9 mouse cellular contexts compared by ENCODE assay signal in the genomic region with DNA sequence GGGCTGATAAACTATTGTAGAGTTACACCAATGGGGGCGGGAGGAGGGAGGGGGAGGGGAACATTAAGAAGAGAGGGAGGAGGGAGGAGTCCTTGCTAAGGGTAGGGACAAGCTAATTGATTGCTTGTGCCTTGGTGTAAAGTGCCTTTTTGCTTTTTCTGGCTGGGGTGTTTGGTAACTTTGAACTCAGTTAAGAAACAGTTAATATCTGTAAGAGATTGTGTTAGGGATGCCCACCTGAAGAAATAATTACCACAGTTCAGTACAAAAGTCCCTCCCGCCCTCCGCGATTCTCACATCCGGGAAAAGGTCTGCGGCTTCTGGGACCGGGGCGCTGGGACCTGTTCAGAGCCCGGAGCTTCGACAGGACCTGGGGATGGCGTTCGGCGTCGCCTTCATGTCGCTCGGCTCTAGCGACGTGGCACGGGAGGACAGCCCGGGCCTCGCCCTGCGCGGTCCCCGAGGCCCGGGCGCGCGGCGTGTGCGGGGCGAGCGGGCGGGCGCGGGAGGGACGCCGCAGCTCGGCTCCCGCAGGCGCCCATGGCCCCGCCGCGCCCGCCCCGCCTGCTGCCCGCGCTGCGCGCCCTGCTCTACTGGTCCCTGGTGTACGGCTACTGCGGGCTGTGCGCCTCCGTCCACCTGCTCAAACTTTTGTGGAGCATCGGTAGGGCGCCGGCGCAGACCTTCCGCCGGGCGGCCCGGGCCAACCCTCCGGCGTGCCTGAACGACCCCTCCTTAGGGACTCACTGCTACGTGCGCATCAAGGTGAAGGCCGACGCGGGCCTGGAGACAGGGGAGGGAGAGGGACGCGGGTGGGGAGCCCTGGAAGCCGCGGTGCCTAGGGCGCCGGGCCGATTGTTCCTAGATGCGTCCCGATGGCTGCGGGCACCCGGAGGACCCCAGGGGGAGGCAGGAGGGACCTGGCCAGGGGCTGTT. TPM values are rescaled to one million over a fixed set of nuclear protein-coding genes. Genes with fewer than 3 reads are reported as not detected.
DNase-seq lines count a peak whose midpoint lies in the region; ATAC-seq and TF ChIP-seq lines count a peak whose summit lies in the region.
"Had no signal": no experiment of that assay in that cellular context is flagged by ENCODE, and none has a peak within 500 bp of the region (broad histone marks: within the 10 kb centered on the region; RNA-seq: fewer than 3 reads in every experiment).

No protein-coding gene starts in this region.

- no peaks in the 10 kb centered on the region for H3K9me3 ChIP-seq in embryonic facial prominence, embryonic 14.5 days (ENCODE audit: control insufficient read depth, low read length)
- no peaks in the 10 kb centered on the region for H3K9me3 ChIP-seq in hindbrain, embryonic 15.5 days

- no peak for TF ChIP-seq CTCF in liver, adult 2 months (IDR thresholded peaks at IDR 0.05; ENCODE audit: low read depth, low read length)

- peak; percentile 41 for DNase-seq in layer of hippocampus, adult 11-12 months (ENCODE audit: low spot score)
- no peak for DNase-seq in layer of hippocampus, adult 9-10 months (ENCODE audit: low spot score)
- peak; percentile 43 for DNase-seq in adrenal gland, postnatal 14 days
- no peak for DNase-seq in embryonic facial prominence, embryonic 14.5 days (ENCODE audit: low spot score)
- no peak for DNase-seq in liver, adult 2 months (ENCODE audit: extremely low read depth, low read depth, low spot score)
- peak; percentile 59 for DNase-seq in retina, embryonic 14.5 days (ENCODE audit: low spot score)
- no peak for DNase-seq in ovary, adult 18-20 months (ENCODE audit: low spot score)

- H3K9ac ChIP-seq in embryonic facial prominence, embryonic 14.5 days (ENCODE audit: low read depth, low read length) = peak overlapping the region; percentile 73
- peak overlapping the region; percentile 46 for H3K9ac ChIP-seq in hindbrain, embryonic 15.5 days
- H3K9ac ChIP-seq in liver, adult 2 months (ENCODE audit: low read depth, low read length) = peak overlapping the region; percentile 32; the same call in 1 of the 2 replicates

- H3K27me3 ChIP-seq in embryonic facial prominence, embryonic 14.5 days (replicated peaks; ENCODE audit: control insufficient read depth, insufficient read depth, low read length) = peaks cover 29% of the 10 kb centered on the region
- peaks cover 10% of the 10 kb centered on the region; the same call in 1 of the 2 replicates for H3K27me3 ChIP-seq in hindbrain, embryonic 15.5 days
- H3K27me3 ChIP-seq in liver, adult 2 months (ENCODE audit: control insufficient read depth, insufficient read depth, low read length) = peaks cover 11% of the 10 kb centered on the region

- no peaks in the 10 kb centered on the region for H3K36me3 ChIP-seq in embryonic facial prominence, embryonic 14.5 days (ENCODE audit: control insufficient read depth, insufficient read depth, low read length)
- H3K36me3 ChIP-seq in hindbrain, embryonic 15.5 days = no peaks in the 10 kb centered on the region
- H3K36me3 ChIP-seq in liver, adult 2 months (ENCODE audit: control insufficient read depth, insufficient read depth, low read length) = no peaks in the 10 kb centered on the region

- H3K4me3 ChIP-seq in embryonic facial prominence, embryonic 14.5 days (ENCODE audit: low read depth, low read length) = peak overlapping the region; percentile 62
- H3K4me3 ChIP-seq in hindbrain, embryonic 15.5 days = peak overlapping the region; percentile 56
- peak overlapping the region; percentile 49 for H3K4me3 ChIP-seq in liver, adult 2 months (ENCODE audit: insufficient read depth, low read depth, low read length)

- WGBS in embryonic facial prominence, embryonic 14.5 days = 1% methylated on average over 14 of the region's 80 CpGs
- WGBS in hindbrain, embryonic 15.5 days = under 1% methylated on average over 77 of the region's 80 CpGs
- 2% methylated on average over 80 of the region's 80 CpGs for WGBS in liver, adult 2 months

- no peak for TF ChIP-seq POLR2A in liver, adult 2 months (IDR thresholded peaks at IDR 0.05; ENCODE audit: extremely low read depth, insufficient read depth, low read length)

- H3K4me1 ChIP-seq in embryonic facial prominence, embryonic 14.5 days (ENCODE audit: control insufficient read depth, insufficient read depth, low read length) = no peaks in the 10 kb centered on the region
- H3K4me1 ChIP-seq in hindbrain, embryonic 15.5 days (replicated peaks) = 0 out of 2 replicates have a peak, but pooled peaks cover 10% of the 10 kb centered on the region
- no peaks in the 10 kb centered on the region for H3K4me1 ChIP-seq in liver, adult 2 months (ENCODE audit: control insufficient read depth, insufficient read depth, low read length)

- peak; percentile 84 for ATAC-seq in embryonic facial prominence, embryonic 14.5 days (ENCODE audit: low read depth)
- ATAC-seq in hindbrain, embryonic 15.5 days (ENCODE audit: low FRiP score, low read depth) = peak; percentile 74; the same call in 1 of the 2 replicates

- H3K4me2 ChIP-seq in embryonic facial prominence, embryonic 14.5 days (ENCODE audit: low read depth, low read length) = peak overlapping the region; percentile 98
- peak overlapping the region; percentile 95 for H3K4me2 ChIP-seq in hindbrain, embryonic 15.5 days

- H3K79me2 ChIP-seq in liver, adult 2 months (ENCODE audit: control insufficient read depth, insufficient read depth, low read length) = no peaks in the 10 kb centered on the region

- H3K27ac ChIP-seq in embryonic facial prominence, embryonic 14.5 days (replicated peaks; ENCODE audit: low read depth, low read length) = no peak overlapping the region
- H3K27ac ChIP-seq in hindbrain, embryonic 15.5 days (replicated peaks) = no peak overlapping the region
- no peak overlapping the region for H3K27ac ChIP-seq in liver, adult 2 months (replicated peaks; ENCODE audit: insufficient read depth, low read depth, low read length)

RNA-seq across cellular contexts. Expression of gene Ephx4, which starts 0.7 kb away (rescaled TPM):
- total RNA-seq in adrenal gland, postnatal 14 days (2021) = 0.74 and 0.86 TPM in 2 replicates
- polyA plus RNA-seq in embryonic facial prominence, embryonic 14.5 days (2014; fragmentation: Nextera tagmentation; extraction: Ambion mirVana) = 2.8 and 3.2 TPM in 2 replicates
- 2.7 and 3.3 TPM in 2 replicates for polyA plus RNA-seq in hindbrain, embryonic 15.5 days (2015; fragmentation: Nextera tagmentation; extraction: Ambion mirVana)
- 0.65 TPM in 1 of 2 replicates, not detected in the other for total RNA-seq in liver, adult 2 months (2014; rRNA removed)
- not detected in 2 replicates for polyA plus RNA-seq in liver, adult 2 months (2012; rRNA removed)
- total RNA-seq: neutrophil, adult 5-6 weeks had no signal

RNA-seq across cellular contexts. Expression of gene Lpcat2b, which starts 28.1 kb away (rescaled TPM):
- not detected in 2 replicates for total RNA-seq in adrenal gland, postnatal 14 days (2021)
- polyA plus RNA-seq in embryonic facial prominence, embryonic 14.5 days (2014; fragmentation: Nextera tagmentation; extraction: Ambion mirVana) = not detected in 2 replicates
- not detected in 2 replicates for polyA plus RNA-seq in hindbrain, embryonic 15.5 days (2015; fragmentation: Nextera tagmentation; extraction: Ambion mirVana)
- not detected in 2 replicates for total RNA-seq in liver, adult 2 months (2014; rRNA removed)
- not detected in 2 replicates for polyA plus RNA-seq in liver, adult 2 months (2012; rRNA removed)
- total RNA-seq: neutrophil, adult 5-6 weeks had no signal

RNA-seq across cellular contexts. Expression of gene Btbd8, which starts 34.5 kb away (rescaled TPM):
- 6.8 and 7.2 TPM in 2 replicates for total RNA-seq in adrenal gland, postnatal 14 days (2021)
- polyA plus RNA-seq in embryonic facial prominence, embryonic 14.5 days (2014; fragmentation: Nextera tagmentation; extraction: Ambion mirVana) = 4.8 and 5.8 TPM in 2 replicates
- polyA plus RNA-seq in hindbrain, embryonic 15.5 days (2015; fragmentation: Nextera tagmentation; extraction: Ambion mirVana) = 17.5 and 19.3 TPM in 2 replicates
- total RNA-seq in liver, adult 2 months (2014; rRNA removed) = 2.1 and 3.4 TPM in 2 replicates
- polyA plus RNA-seq in liver, adult 2 months (2012; rRNA removed) = 0.33 and 0.37 TPM in 2 replicates

Comparison
In these comparisons a context has a peak if more than half of its experiments do, and no peak if none do; other contexts are left out.
1. DNase-seq: peak in layer of hippocampus, adult 11-12 months (single experiment), adrenal gland, postnatal 14 days (single experiment) and retina, embryonic 14.5 days (single experiment); none in layer of hippocampus, adult 9-10 months (single experiment), embryonic facial prominence, embryonic 14.5 days (single experiment), liver, adult 2 months (single experiment) and ovary, adult 18-20 months (single experiment).
2. Peak in every context shown above with its lines, with median percentiles within 50 percentile points of each other: H3K4me3 ChIP-seq and H3K9ac ChIP-seq.